Mouse (Mus musculus) forebrain, embryonic 10.5 days (tissue): ENCODE data around the gene Dgkg. TPM values are rescaled to one million over a fixed set of nuclear protein-coding genes. Genes with fewer than 3 reads are reported as not detected.

ENCODE experiments used
- DNase-seq: peaks from one replicate; pipeline ENCODE4 v3.0.0-alpha.2; 2017; ENCODE audit warnings: low spot score; ENCODE audit errors: extremely low spot score
- H3K27ac ChIP-seq: fragments of 300-500 bp; sonication (generic); 2 replicates; pipeline ENCODE4 v1.5.1; 2016; ENCODE audit warnings: mild to moderate bottlenecking
- H3K27me3 ChIP-seq: fragments of 300-500 bp; sonication (generic); 2 replicates; pipeline ENCODE4 v1.6.1; 2016; ENCODE audit warnings: mild to moderate bottlenecking; ENCODE audit not compliant: poor library complexity, severe bottlenecking
- H3K36me3 ChIP-seq: fragments of 300-500 bp; sonication (generic); replicated peaks from 2 replicates; pipeline ENCODE4 v1.6.1; 2016; ENCODE audit warnings: mild to moderate bottlenecking, moderate library complexity
- H3K4me1 ChIP-seq: fragments of 300-500 bp; sonication (generic); 2 replicates; pipeline ENCODE4 v1.6.1; 2016
- H3K4me3 ChIP-seq: fragments of 300-500 bp; sonication (generic); 2 replicates; pipeline ENCODE4 v1.5.1; 2016; ENCODE audit warnings: mild to moderate bottlenecking, moderate library complexity
- H3K9me3 ChIP-seq: fragments of 300-500 bp; sonication (generic); 2 replicates; pipeline ENCODE4 v1.6.1; 2016; ENCODE audit warnings: mild to moderate bottlenecking, moderate library complexity
- WGBS: fragments of 180-500 bp; shearing (Covaris S2); methylation state at CpG from one replicate; pipeline ENCODE4 v1.1.7; 2016; 5-methylcytosine and 5-hydroxymethylcytosine counted together
- polyA plus RNA-seq: library from polyadenylated mRNA; unstranded; fragments of >200 nt; fragmentation: Nextera tagmentation; extraction: Ambion mirVana; gene quantifications from 2 replicates; pipeline ENCODE4 v1.2.1, GENCODE M21; 2016

The Dgkg gene
- polyA plus RNA-seq, 1 experiment from 2014 or later: 0.15 TPM

GRCm38 (mm10) chr16:22608046-22608445 lies 49.0 kb downstream of the Dgkg start:
- no peaks in the 10 kb centered on the region for H3K9me3 ChIP-seq
- 0 out of 2 replicates have a peak, but pooled peaks cover 5% of the 10 kb centered on the region for H3K27me3 ChIP-seq
- 52% methylated on average over 6 of the region's 6 CpGs for WGBS
- H3K27ac ChIP-seq: no peak overlapping the region
- H3K36me3 ChIP-seq: no peaks in the 10 kb centered on the region
- no peak overlapping the region for H3K4me3 ChIP-seq
- peaks cover 8% of the 10 kb centered on the region for H3K4me1 ChIP-seq
- DNase-seq: no peak

GRCm38 (mm10) chr16:22606989-22607388 lies 50.0 kb downstream of the Dgkg start:
- Histone ChIP-seq H3K4me1 (peaks cover 8% of the 10 kb centered on the region), H3K36me3 (no peaks in the 10 kb centered on the region), H3K4me3 (no peak overlapping the region), H3K27ac (no peak overlapping the region), H3K27me3 (0 out of 2 replicates have a peak, but pooled peaks cover 5% of the 10 kb centered on the region), H3K9me3 (no peaks in the 10 kb centered on the region)
- DNase-seq: no peak
- 89% methylated on average over 4 of the region's 4 CpGs for WGBS

- Histone ChIP-seq H3K4me3 (no peak overlapping the region), H3K27ac (no peak overlapping the region), H3K4me1 (no peaks in the 10 kb centered on the region), H3K9me3 (no peaks in the 10 kb centered on the region), H3K36me3 (no peaks in the 10 kb centered on the region), H3K27me3 (no peaks in the 10 kb centered on the region)
- WGBS: 92% methylated on average over 9 of the region's 9 CpGs
- DNase-seq: no peak
Observed at GRCm38 (mm10) chr16:22602399-22602798, 54.6 kb downstream of the Dgkg start.

- DNase-seq: no peak
- WGBS: 84% methylated on average over 3 of the region's 3 CpGs
Observed at GRCm38 (mm10) chr16:22601756-22602155, 55.3 kb downstream of the Dgkg start.

GRCm38 (mm10) chr16:22600108-22600699 lies 56.8 kb downstream of the Dgkg start:
- H3K27ac ChIP-seq: no peak overlapping the region
- DNase-seq: no peak
- no peaks in the 10 kb centered on the region for H3K4me1 ChIP-seq
- no peak overlapping the region for H3K4me3 ChIP-seq
- H3K27me3 ChIP-seq: no peaks in the 10 kb centered on the region
- 94% methylated on average over 4 of the region's 4 CpGs for WGBS
- no peaks in the 10 kb centered on the region for H3K9me3 ChIP-seq
- no peaks in the 10 kb centered on the region for H3K36me3 ChIP-seq

More at GRCm38 (mm10) chr16:22601756-22602155, 55.3 kb downstream of the Dgkg start:
- no peaks in the 10 kb centered on the region for H3K9me3 ChIP-seq
- no peaks in the 10 kb centered on the region for H3K36me3 ChIP-seq
- no peak overlapping the region for H3K27ac ChIP-seq
- H3K27me3 ChIP-seq: no peaks in the 10 kb centered on the region
- no peak overlapping the region for H3K4me3 ChIP-seq
- H3K4me1 ChIP-seq: no peaks in the 10 kb centered on the region

GRCm38 (mm10) chr16:22598741-22599140 lies 58.3 kb downstream of the Dgkg start:
- WGBS: 78% methylated on average over 6 of the region's 6 CpGs
- Histone ChIP-seq H3K36me3 (no peaks in the 10 kb centered on the region), H3K27ac (no peak overlapping the region), H3K9me3 (no peaks in the 10 kb centered on the region), H3K4me3 (no peak overlapping the region), H3K4me1 (no peaks in the 10 kb centered on the region), H3K27me3 (no peaks in the 10 kb centered on the region)
- DNase-seq: no peak

- H3K4me1 ChIP-seq: no peaks in the 10 kb centered on the region
- H3K9me3 ChIP-seq: no peaks in the 10 kb centered on the region
- H3K36me3 ChIP-seq: no peaks in the 10 kb centered on the region
- WGBS: 88% methylated on average over 1 of the region's 1 CpGs
- no peak overlapping the region for H3K4me3 ChIP-seq
- no peak overlapping the region for H3K27ac ChIP-seq
- H3K27me3 ChIP-seq: no peaks in the 10 kb centered on the region
- DNase-seq: no peak
Observed at GRCm38 (mm10) chr16:22596394-22596793, 60.6 kb downstream of the Dgkg start.

GRCm38 (mm10) chr16:22593907-22594306 lies 63.1 kb downstream of the Dgkg start:
- no peaks in the 10 kb centered on the region for H3K9me3 ChIP-seq
- no peaks in the 10 kb centered on the region for H3K27me3 ChIP-seq
- no peak overlapping the region for H3K4me3 ChIP-seq
- no peaks in the 10 kb centered on the region for H3K4me1 ChIP-seq
- WGBS: 91% methylated on average over 2 of the region's 2 CpGs
- no peaks in the 10 kb centered on the region for H3K36me3 ChIP-seq
- no peak overlapping the region for H3K27ac ChIP-seq
- DNase-seq: no peak

- no peaks in the 10 kb centered on the region for H3K36me3 ChIP-seq
- no peak for DNase-seq
- 87% methylated on average over 5 of the region's 5 CpGs for WGBS
- no peak overlapping the region for H3K4me3 ChIP-seq
- no peaks in the 10 kb centered on the region for H3K27me3 ChIP-seq
- H3K9me3 ChIP-seq: no peaks in the 10 kb centered on the region
- no peak overlapping the region for H3K27ac ChIP-seq
- H3K4me1 ChIP-seq: no peaks in the 10 kb centered on the region
Observed at GRCm38 (mm10) chr16:22589619-22590018, 67.4 kb downstream of the Dgkg start.

GRCm38 (mm10) chr16:22586151-22586836 lies 70.7 kb downstream of the Dgkg start:
- peaks cover 14% of the 10 kb centered on the region for H3K4me1 ChIP-seq
- no peak overlapping the region for H3K27ac ChIP-seq
- no peaks in the 10 kb centered on the region for H3K27me3 ChIP-seq
- no peaks in the 10 kb centered on the region for H3K9me3 ChIP-seq
- 85% methylated on average over 11 of the region's 11 CpGs for WGBS
- no peak for DNase-seq
- no peak overlapping the region for H3K4me3 ChIP-seq
- H3K36me3 ChIP-seq: no peaks in the 10 kb centered on the region

- Histone ChIP-seq H3K9me3 (no peaks in the 10 kb centered on the region), H3K36me3 (no peaks in the 10 kb centered on the region), H3K27me3 (no peaks in the 10 kb centered on the region), H3K4me1 (peaks cover 14% of the 10 kb centered on the region), H3K4me3 (no peak overlapping the region), H3K27ac (no peak overlapping the region)
- no peak for DNase-seq
- 91% methylated on average over 3 of the region's 3 CpGs for WGBS
Observed at GRCm38 (mm10) chr16:22585523-22585922, 71.5 kb downstream of the Dgkg start.

GRCm38 (mm10) chr16:22583401-22583800 lies 73.6 kb downstream of the Dgkg start:
- 0 out of 2 replicates have a peak, but pooled peaks cover 3% of the 10 kb centered on the region for H3K27me3 ChIP-seq
- DNase-seq: no peak
- H3K4me3 ChIP-seq: no peak overlapping the region
- peaks cover 18% of the 10 kb centered on the region for H3K4me1 ChIP-seq
- H3K9me3 ChIP-seq: no peaks in the 10 kb centered on the region
- H3K27ac ChIP-seq: no peak overlapping the region
- H3K36me3 ChIP-seq: no peaks in the 10 kb centered on the region
- 73% methylated on average over 2 of the region's 2 CpGs for WGBS

GRCm38 (mm10) chr16:22582173-22582929 lies 74.7 kb downstream of the Dgkg start:
- no peak overlapping the region for H3K27ac ChIP-seq
- H3K9me3 ChIP-seq: no peaks in the 10 kb centered on the region
- H3K27me3 ChIP-seq: 0 out of 2 replicates have a peak, but pooled peaks cover 3% of the 10 kb centered on the region
- H3K4me1 ChIP-seq: peaks cover 18% of the 10 kb centered on the region
- no peaks in the 10 kb centered on the region for H3K36me3 ChIP-seq
- H3K4me3 ChIP-seq: no peak overlapping the region
- WGBS: 84% methylated on average over 11 of the region's 11 CpGs
- no peak for DNase-seq
